Mouse (Mus musculus) small intestine, adult 2 months (tissue): ENCODE measurements around the gene Agap1. TPM values are rescaled to one million over a fixed set of nuclear protein-coding genes. Genes with fewer than 3 reads are reported as not detected.

ENCODE experiments used
- H3K27ac ChIP-seq: fragments of 200-500 bp; 2 replicates; pipeline ENCODE4 v1.5.1; 2012; ENCODE audit warnings: low read depth, low read length, control low read depth, inconsistent platforms; ENCODE audit not compliant: insufficient read depth
- H3K27me3 ChIP-seq: fragments of 200-500 bp; 2 replicates; pipeline ENCODE4 v1.6.1; 2012; ENCODE audit warnings: mild to moderate bottlenecking, moderate library complexity, low read length, inconsistent platforms; ENCODE audit not compliant: control insufficient read depth, insufficient read depth
- H3K36me3 ChIP-seq: fragments of 200-500 bp; 2 replicates; pipeline ENCODE4 v1.6.1; 2012; ENCODE audit warnings: mild to moderate bottlenecking, low read length, control low read depth, inconsistent platforms; ENCODE audit not compliant: control insufficient read depth, insufficient read depth
- H3K4me1 ChIP-seq: fragments of 200-500 bp; 2 replicates; pipeline ENCODE4 v1.6.1; 2012; ENCODE audit warnings: low read length, inconsistent platforms, mixed read lengths; ENCODE audit not compliant: control insufficient read depth, insufficient read depth, insufficient read length
- H3K4me3 ChIP-seq: fragments of 200-500 bp; 2 replicates; pipeline ENCODE4 v1.5.1; 2012; ENCODE audit warnings: low read depth, mild to moderate bottlenecking, control low read depth, inconsistent platforms, low read length, moderate library complexity
- CTCF ChIP-seq: fragments of 200-500 bp; IDR thresholded peaks from 2 replicates; pipeline ENCODE4 v1.5.1; 2012; ENCODE audit warnings: low read depth, mild to moderate bottlenecking, control low read depth, inconsistent platforms, low read length, moderate library complexity, mixed read lengths; ENCODE audit not compliant: insufficient replicate concordance, insufficient read length; ENCODE audit errors: extremely low read depth
- POLR2A ChIP-seq: fragments of 200-500 bp; IDR thresholded peaks from 2 replicates; pipeline ENCODE4 v1.6.1; 2012; ENCODE audit warnings: low read depth, mild to moderate bottlenecking, control low read depth, inconsistent platforms, low read length, moderate library complexity
- WGBS: fragments of 180-500 bp; shearing (Covaris S2); methylation state at CpG from one replicate; pipeline ENCODE4 v1.1.7; 2018; 5-methylcytosine and 5-hydroxymethylcytosine counted together
- polyA plus RNA-seq: library from polyadenylated mRNA; depleted of rRNA; stranded (reverse); fragments of >200 nt; gene quantifications from 2 replicates; pipeline ENCODE4 v1.2.3, GENCODE M21; 2012

The Agap1 gene
- polyA plus RNA-seq, 1 experiment = 27.8 TPM

DNA sequence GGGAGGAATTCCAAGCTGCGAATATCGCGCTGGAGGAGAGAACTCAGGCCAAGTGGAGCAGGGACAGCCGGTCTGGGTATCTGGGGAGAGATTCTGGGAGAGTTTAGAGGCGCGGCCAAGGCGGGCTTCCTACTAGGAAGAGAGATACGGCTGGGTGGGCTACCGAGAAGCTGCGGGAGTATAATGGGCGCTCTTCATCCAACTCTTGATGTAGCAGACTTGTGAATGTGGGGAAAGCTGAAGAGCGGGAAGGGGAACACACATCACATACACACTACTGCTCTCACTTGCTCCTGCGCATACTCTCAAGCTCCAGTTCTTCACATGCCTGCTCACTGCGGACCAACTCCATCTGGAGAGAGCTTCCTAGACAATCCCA lies 469.0 kb downstream of the Agap1 start:
- H3K4me1 ChIP-seq = peaks cover 3% of the 10 kb centered on the region; the same call in 1 of the 2 replicates
- peaks cover 58% of the 10 kb centered on the region for H3K27me3 ChIP-seq
- WGBS = 10% methylated on average over 14 of the region's 14 CpGs
- H3K36me3 ChIP-seq = no peaks in the 10 kb centered on the region
- H3K27ac ChIP-seq = no peak overlapping the region
- no peak overlapping the region for H3K4me3 ChIP-seq
- no peak for TF ChIP-seq CTCF
- no peak for TF ChIP-seq POLR2A

DNA sequence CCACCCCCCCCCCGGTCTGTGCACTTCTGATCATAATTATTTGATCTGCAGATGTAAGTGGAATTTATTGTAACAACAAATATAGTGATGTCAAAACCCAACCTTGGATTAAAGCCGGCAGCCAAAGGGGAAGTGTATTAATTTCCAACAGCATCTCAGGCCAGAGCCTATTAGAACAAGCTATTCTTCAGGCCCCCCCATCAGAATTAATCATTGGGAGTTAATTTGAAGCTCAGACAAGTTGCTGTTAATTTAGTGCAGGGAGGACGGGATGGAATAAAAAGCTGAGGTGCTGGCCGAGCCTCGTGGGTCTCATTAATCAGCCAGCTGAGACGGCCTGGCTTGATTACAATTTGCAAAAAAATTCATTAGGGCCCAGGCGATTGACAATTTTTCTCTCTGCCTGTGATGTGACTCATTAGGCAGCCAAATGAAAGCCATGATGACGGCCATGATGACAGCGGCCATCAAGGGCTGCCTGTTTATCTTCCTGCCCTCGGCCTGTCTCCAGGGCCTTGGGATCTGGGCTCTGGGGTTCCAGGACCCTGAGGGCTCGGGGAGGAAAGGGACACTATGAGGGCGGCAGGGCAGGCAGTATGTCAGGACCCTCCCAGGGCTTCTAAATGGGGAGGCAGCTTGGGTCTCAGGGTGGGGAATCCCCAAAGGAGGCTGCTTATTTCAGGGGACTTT lies 471.0 kb downstream of the Agap1 start:
- TF ChIP-seq POLR2A (no peak), CTCF (no peak)
- H3K27me3 ChIP-seq = peaks cover 65% of the 10 kb centered on the region

DNA sequence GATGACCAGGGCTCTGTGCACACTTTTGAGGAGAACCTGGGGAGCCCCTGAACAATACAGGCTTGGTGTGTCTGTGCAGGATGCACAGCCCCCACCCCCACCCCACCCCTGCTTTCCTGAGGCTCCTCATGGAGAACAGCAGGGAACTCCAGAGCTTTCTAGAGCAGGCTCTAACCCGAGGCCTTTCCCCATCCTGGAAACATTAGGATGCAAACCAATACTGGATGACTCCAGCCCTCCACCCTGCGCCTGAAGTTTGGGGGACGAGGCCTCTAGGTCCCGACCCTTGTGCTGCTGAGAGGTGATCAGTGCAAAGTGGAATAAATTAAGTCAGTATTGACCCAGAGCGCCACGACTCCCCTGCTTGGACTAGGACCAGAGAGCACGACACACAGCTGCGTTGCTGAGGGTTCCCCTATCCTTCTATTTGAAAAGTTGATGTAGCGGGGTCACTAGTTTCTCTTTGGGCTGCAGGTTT lies 472.0 kb downstream of the Agap1 start:
- peak overlapping the region; percentile 43; the same call in 1 of the 2 replicates for H3K4me3 ChIP-seq
- 21% methylated on average over 9 of the region's 9 CpGs for WGBS
- H3K27ac ChIP-seq = no peak overlapping the region
- H3K27me3 ChIP-seq = peaks cover 67% of the 10 kb centered on the region
- TF ChIP-seq CTCF (no peak), POLR2A (no peak)
- no peaks in the 10 kb centered on the region for H3K36me3 ChIP-seq
- H3K4me1 ChIP-seq = peaks cover 10% of the 10 kb centered on the region

More for the DNA sequence above, 471.0 kb downstream of the Agap1 start:
- Histone ChIP-seq H3K4me3 (no peak overlapping the region), H3K4me1 (peaks cover 7% of the 10 kb centered on the region; the same call in 1 of the 2 replicates), H3K27ac (no peak overlapping the region), H3K36me3 (no peaks in the 10 kb centered on the region)
- 63% methylated on average over 12 of the region's 12 CpGs for WGBS

DNA sequence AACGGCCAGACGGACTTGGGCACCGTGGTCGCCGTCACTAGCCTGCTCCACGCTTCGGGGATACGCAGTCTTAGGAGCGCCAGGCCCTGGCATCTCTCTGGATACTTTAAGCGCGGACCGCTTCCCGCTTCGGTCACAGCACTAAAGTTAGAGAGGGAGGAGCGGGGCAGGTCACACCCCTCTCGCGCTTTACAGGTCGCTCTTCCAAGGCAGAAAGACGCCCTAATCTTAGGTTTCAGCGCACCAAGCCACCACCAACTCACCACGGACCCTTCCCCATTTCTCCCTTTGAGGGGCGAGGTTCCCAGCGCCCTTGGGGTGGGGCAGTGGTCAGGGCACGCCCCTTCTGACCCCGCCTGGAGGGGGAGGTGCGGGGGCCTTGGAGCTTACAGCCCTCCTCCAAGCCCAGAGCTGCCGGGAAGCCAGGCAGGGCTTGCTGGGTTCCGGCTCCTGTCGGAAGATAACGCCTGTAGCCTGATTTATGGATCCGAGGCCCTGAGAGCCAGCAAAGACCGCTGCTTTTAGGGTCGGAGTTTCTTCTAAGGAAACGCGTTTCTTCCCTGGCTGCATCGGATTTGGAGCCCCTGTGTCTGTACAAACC lies 472.6 kb downstream of the Agap1 start:
- peak overlapping the region; percentile 43 for H3K4me3 ChIP-seq
- no peak for TF ChIP-seq POLR2A
- 2% methylated on average over 36 of the region's 36 CpGs for WGBS
- peaks cover 10% of the 10 kb centered on the region for H3K4me1 ChIP-seq
- no peak overlapping the region for H3K27ac ChIP-seq
- no peaks in the 10 kb centered on the region for H3K36me3 ChIP-seq
- peaks cover 70% of the 10 kb centered on the region for H3K27me3 ChIP-seq

DNA sequence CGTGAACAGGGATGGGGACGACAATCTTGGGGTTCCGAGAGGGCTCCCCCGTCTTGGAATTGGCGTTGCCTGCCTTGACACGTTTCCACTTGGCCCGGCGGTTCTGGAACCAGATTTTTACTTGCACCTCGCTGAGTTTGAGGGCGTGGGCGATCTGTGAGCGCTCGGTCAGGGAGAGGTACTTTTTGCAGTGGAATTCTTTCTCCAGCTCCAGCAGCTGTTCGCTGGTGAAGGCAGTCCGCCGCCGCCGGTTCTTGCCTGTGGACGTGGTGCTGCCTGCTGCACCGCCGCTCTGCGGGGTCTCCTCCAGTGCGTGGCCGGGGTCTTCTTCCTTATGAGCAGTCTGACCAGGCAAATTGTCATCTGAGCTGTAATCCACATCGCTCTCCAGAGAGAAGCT lies 474.1 kb downstream of the Agap1 start:
- H3K27ac ChIP-seq = no peak overlapping the region
- peak overlapping the region; percentile 11; the same call in 1 of the 2 replicates for H3K4me3 ChIP-seq
- H3K27me3 ChIP-seq = peaks cover 69% of the 10 kb centered on the region
- WGBS = 32% methylated on average over 25 of the region's 25 CpGs
- peaks cover 10% of the 10 kb centered on the region for H3K4me1 ChIP-seq
- no peaks in the 10 kb centered on the region for H3K36me3 ChIP-seq
- TF ChIP-seq CTCF (no peak), POLR2A (no peak)

DNA sequence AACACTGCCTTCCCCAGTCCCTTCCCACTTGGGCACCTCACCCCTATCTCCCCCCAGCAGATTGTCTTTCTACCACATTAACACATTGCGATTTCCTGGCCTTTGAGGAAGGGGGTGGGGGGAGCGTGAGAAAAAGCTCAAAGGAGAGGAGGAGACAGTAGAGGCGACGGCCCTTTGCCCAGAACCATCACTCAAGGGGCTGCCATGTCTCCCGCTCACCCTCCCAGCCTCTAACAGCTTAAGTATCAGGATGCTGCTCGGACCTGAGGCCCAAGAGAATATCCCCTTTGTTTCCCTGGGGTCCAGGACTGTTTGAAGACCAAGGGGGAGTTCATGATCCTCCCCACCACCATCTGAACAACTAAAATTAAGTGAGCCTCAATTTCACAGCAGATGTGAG lies 474.6 kb downstream of the Agap1 start:
- no peak for TF ChIP-seq POLR2A
- no peak for TF ChIP-seq CTCF
- Histone ChIP-seq H3K4me1 (peaks cover 10% of the 10 kb centered on the region), H3K36me3 (no peaks in the 10 kb centered on the region), H3K4me3 (peak overlapping the region; percentile 11; the same call in 1 of the 2 replicates), H3K27me3 (peaks cover 70% of the 10 kb centered on the region), H3K27ac (no peak overlapping the region)
- WGBS = 21% methylated on average over 6 of the region's 6 CpGs

DNA sequence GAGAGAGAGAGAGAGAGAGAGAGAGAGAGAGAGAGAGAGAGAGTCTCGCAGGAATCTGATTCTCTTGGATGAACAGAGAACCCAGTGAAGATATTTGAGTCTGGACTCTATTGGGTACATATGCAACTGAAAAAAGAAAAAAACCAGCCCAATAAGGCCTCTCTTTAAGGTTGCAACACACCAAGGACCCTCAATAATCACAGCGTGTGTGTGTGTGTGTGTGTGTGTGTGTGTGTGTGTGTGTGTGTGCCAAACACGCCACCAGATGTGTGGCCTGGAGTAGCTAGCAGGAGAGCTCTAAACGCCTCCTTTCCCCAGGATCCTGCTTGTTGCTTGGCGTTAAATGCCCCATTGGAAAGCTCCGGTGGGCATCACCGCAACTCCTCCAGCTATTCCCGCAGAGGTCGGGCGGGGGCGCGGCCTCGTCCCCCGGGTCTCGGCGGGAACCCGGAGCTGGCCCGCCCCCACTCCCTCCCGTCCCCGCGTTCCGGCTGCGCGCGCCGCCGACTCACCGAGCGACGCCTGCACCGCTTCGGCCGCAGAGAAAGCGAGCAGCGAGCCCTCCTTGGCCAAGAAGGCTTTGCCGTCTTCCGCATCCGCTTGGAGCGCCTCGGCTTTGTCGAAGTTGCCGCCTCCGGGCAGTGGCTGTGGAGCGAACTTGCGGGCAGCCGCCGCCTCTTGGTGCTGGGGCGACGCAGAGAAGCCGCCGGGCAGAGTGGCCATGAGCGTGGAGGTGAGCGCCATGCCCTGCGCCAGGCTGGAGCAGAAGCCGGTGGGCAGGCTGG lies 475.3 kb downstream of the Agap1 start:
- H3K4me3 ChIP-seq = peak overlapping the region; percentile 50
- no peaks in the 10 kb centered on the region for H3K36me3 ChIP-seq
- no peak for TF ChIP-seq CTCF
- H3K27ac ChIP-seq = no peak overlapping the region
- peaks cover 10% of the 10 kb centered on the region for H3K4me1 ChIP-seq
- 1% methylated on average over 55 of the region's 55 CpGs for WGBS
- peaks cover 75% of the 10 kb centered on the region for H3K27me3 ChIP-seq
